Mouse (Mus musculus) neutrophil, adult 83 days (primary cell): ENCODE results near the gene Arl1. TPM values are rescaled to one million over a fixed set of nuclear protein-coding genes. Genes with fewer than 3 reads are reported as not detected.

ENCODE experiments used
- total RNA-seq, 2 experiments: library from RNA; stranded (reverse); gene quantifications; one replicate each; pipeline ENCODE4 v1.2.4; 2023

Arl1 gene
- 10 to 100 TPM; 29.0 to 30.6 TPM for total RNA-seq

GRCm38 (mm10) chr10:88730571-88731495 lies at the start of gene Arl1:
Gene Arl1 (plus strand): TSS chr10:88730858.

GRCm38 (mm10) chr10:88684925-88685324 lies 45.7 kb upstream of the Arl1 start, which contains the start of gene Spic:
Gene Spic (minus strand): TSS chr10:88685015.

Other genes starting within 250 kb of the Arl1 start
- gene Chpt1, start 226.8 kb upstream of the Arl1 start, total RNA-seq, result 1 to 10 TPM; 8.5 to 8.6 TPM
- under 1 TPM; 0.11 to 0.31 TPM for gene Mybpc1, start 125.7 kb upstream of the Arl1 start, total RNA-seq
- 1 to 10 TPM in 1 of 2 experiments, under 1 TPM in 1; 0.60 to 1.2 TPM for gene Spic, start 45.8 kb upstream of the Arl1 start, total RNA-seq
- gene Utp20, start 95.9 kb downstream of the Arl1 start, total RNA-seq, result 10 to 100 TPM in 1 of 2 experiments, 1 to 10 TPM in 1; 8.6 to 12.8 TPM
- gene Slc5a8, start 155.1 kb downstream of the Arl1 start, total RNA-seq, result not detected